Mouse (Mus musculus): ENCODE measurements around the gene Ugt1a2.

DNA sequence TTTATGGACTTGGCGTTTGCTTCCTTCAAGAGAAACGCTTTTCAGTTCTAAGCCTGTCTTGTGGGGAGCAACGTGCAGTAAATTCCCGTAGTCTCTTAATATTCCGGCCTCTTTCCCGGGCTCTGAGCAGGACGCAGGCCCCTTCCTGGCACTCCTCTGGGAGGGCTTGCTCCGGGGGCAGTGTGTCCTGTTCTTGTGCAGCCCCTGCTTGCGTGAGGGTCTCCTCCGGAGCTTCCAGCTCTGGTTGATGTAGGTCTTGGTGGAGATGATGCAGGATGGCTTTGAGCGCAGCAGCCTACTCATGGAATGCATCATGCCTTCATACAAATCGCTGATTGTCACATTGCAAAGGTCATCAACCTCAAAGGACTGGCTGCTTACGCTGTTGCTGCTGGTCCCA lies 65.7 kb downstream of the Ugt1a2 start:
- no peak for TF ChIP-seq POLR2A (IDR thresholded peaks at IDR 0.05; ENCODE audit: borderline replicate concordance, low read depth, low read length)
- no peak for TF ChIP-seq CTCF (IDR thresholded peaks at IDR 0.05; ENCODE audit: low read depth, low read length)
